Mouse (Mus musculus) liver, adult 2 months (tissue): ENCODE data around the gene Tmem251. TPM values are rescaled to one million over a fixed set of nuclear protein-coding genes. Genes with fewer than 3 reads are reported as not detected.
A peak's percentile ranks its signal among the peaks of the same experiment; 100 is the strongest.

Source experiments
- DNase-seq: peaks from one replicate; pipeline ENCODE4 v3.0.0-alpha.2; 2011; ENCODE audit warnings: low read depth, low spot score; ENCODE audit errors: extremely low read depth
- H3K27ac ChIP-seq: fragments of 200-500 bp; replicated peaks from 2 replicates; pipeline ENCODE4 v1.5.1; 2012; ENCODE audit warnings: low read depth, mild to moderate bottlenecking, control low read depth, inconsistent platforms, low read length; ENCODE audit not compliant: insufficient read depth
- H3K27me3 ChIP-seq: fragments of 200-500 bp; 2 replicates; pipeline ENCODE4 v1.6.1; 2012; ENCODE audit warnings: mild to moderate bottlenecking, moderate library complexity, low read length, inconsistent platforms; ENCODE audit not compliant: control insufficient read depth, insufficient read depth
- H3K36me3 ChIP-seq: fragments of 200-500 bp; 2 replicates; pipeline ENCODE4 v1.6.1; 2012; ENCODE audit warnings: low read length, inconsistent platforms; ENCODE audit not compliant: control insufficient read depth, insufficient read depth
- H3K4me1 ChIP-seq: fragments of 200-500 bp; 2 replicates; pipeline ENCODE4 v1.6.1; 2011; ENCODE audit warnings: low read length; ENCODE audit not compliant: control insufficient read depth, insufficient read depth
- H3K4me3 ChIP-seq: fragments of 200-500 bp; 2 replicates; pipeline ENCODE4 v1.5.1; 2011; ENCODE audit warnings: low read depth, mild to moderate bottlenecking, control low read depth, low read length, moderate library complexity; ENCODE audit not compliant: insufficient read depth
- H3K79me2 ChIP-seq: fragments of 200-500 bp; 2 replicates; pipeline ENCODE4 v1.6.1; 2012; ENCODE audit warnings: inconsistent platforms, mild to moderate bottlenecking, low read length, moderate library complexity; ENCODE audit not compliant: control insufficient read depth, insufficient read depth
- H3K9ac ChIP-seq: fragments of 200-500 bp; 2 replicates; pipeline ENCODE4 v1.6.1; 2012; ENCODE audit warnings: low read depth, mild to moderate bottlenecking, control low read depth, inconsistent platforms, low read length
- CTCF ChIP-seq: fragments of 200-500 bp; IDR thresholded peaks from 2 replicates; pipeline ENCODE4 v1.5.1; 2011; ENCODE audit warnings: low read depth, low read length, control low read depth
- POLR2A ChIP-seq: fragments of 200-500 bp; IDR thresholded peaks from 2 replicates; pipeline ENCODE4 v1.6.1; 2011; ENCODE audit warnings: low read length, control low read depth; ENCODE audit not compliant: insufficient read depth; ENCODE audit errors: extremely low read depth
- WGBS: fragments of 180-500 bp; shearing (Covaris S2); methylation state at CpG from one replicate; pipeline ENCODE4 v1.1.7; 2018; 5-methylcytosine and 5-hydroxymethylcytosine counted together
- polyA plus RNA-seq: library from polyadenylated mRNA; depleted of rRNA; stranded (reverse); fragments of >200 nt; gene quantifications from 2 replicates; pipeline ENCODE4 v1.2.3, GENCODE M21; 2012; rRNA removed
- total RNA-seq: library from RNA; depleted of rRNA; stranded (reverse); fragments of >200 nt; gene quantifications from 2 replicates; pipeline ENCODE4 v1.2.3, GENCODE M21; 2014; rRNA removed

Tmem251 gene
- total RNA-seq (1.8 and 2.0 TPM in 2 replicates), polyA plus RNA-seq (1.2 and 1.6 TPM in 2 replicates)

- under 1% methylated on average over 63 of the region's 63 CpGs for WGBS
- Histone ChIP-seq H3K4me1 (peaks cover 13% of the 10 kb centered on the region), H3K27me3 (no peaks in the 10 kb centered on the region), H3K9ac (peak within 1 kb of the TSS; percentile 94), H3K79me2 (peaks cover 3% of the 10 kb centered on the region; the same call in 1 of the 2 replicates), H3K4me3 (peak within 1 kb of the TSS; percentile 96), H3K27ac (peak within 1 kb of the TSS; percentile 82), H3K36me3 (peaks cover 3% of the 10 kb centered on the region)
- DNase-seq: peak; percentile 72
- TF ChIP-seq POLR2A (peak; percentile 41; the same call in 1 of the 2 replicates), CTCF (no peak)
Measured at GRCm38 (mm10) chr12:102743589-102744574, at the start of gene Tmem251, which contains the start of gene Moap1. TSS of gene Tmem251 (plus strand) at chr12:102743762. TSS of gene Moap1 (minus strand) at chr12:102743661.

- WGBS: 42% methylated on average over 18 of the region's 18 CpGs
- peaks cover 12% of the 10 kb centered on the region for H3K4me1 ChIP-seq
- H3K27ac ChIP-seq: peak overlapping the region; percentile 72
- peaks cover 45% of the 10 kb centered on the region; the same call in 1 of the 2 replicates for H3K79me2 ChIP-seq
- peak overlapping the region; percentile 52 for H3K4me3 ChIP-seq
- peak overlapping the region; percentile 47; the same call in 1 of the 2 replicates for H3K9ac ChIP-seq
- no peaks in the 10 kb centered on the region for H3K27me3 ChIP-seq
- peak; percentile 73 for DNase-seq
- TF ChIP-seq POLR2A (no peak), CTCF (no peak)
- H3K36me3 ChIP-seq: no peaks in the 10 kb centered on the region
Measured at GRCm38 (mm10) chr12:102695369-102696239, 48.0 kb upstream of the Tmem251 start.

GRCm38 (mm10) chr12:102696635-102697354 lies 46.8 kb upstream of the Tmem251 start:
- no peak overlapping the region for H3K9ac ChIP-seq
- no peak overlapping the region for H3K4me3 ChIP-seq
- no peak for TF ChIP-seq POLR2A
- no peak for TF ChIP-seq CTCF
- no peak for DNase-seq
- H3K79me2 ChIP-seq: peaks cover 49% of the 10 kb centered on the region; the same call in 1 of the 2 replicates
- H3K4me1 ChIP-seq: peaks cover 9% of the 10 kb centered on the region
- WGBS: 78% methylated on average over 14 of the region's 14 CpGs
- no peak overlapping the region for H3K27ac ChIP-seq
- no peaks in the 10 kb centered on the region for H3K27me3 ChIP-seq
- H3K36me3 ChIP-seq: no peaks in the 10 kb centered on the region

GRCm38 (mm10) chr12:102697381-102697780 lies 46.2 kb upstream of the Tmem251 start:
- WGBS: 82% methylated on average over 7 of the region's 7 CpGs
- no peak overlapping the region for H3K4me3 ChIP-seq
- peaks cover 50% of the 10 kb centered on the region; the same call in 1 of the 2 replicates for H3K79me2 ChIP-seq
- no peaks in the 10 kb centered on the region for H3K27me3 ChIP-seq
- H3K9ac ChIP-seq: no peak overlapping the region
- peaks cover 4% of the 10 kb centered on the region for H3K4me1 ChIP-seq
- DNase-seq: no peak
- H3K36me3 ChIP-seq: no peaks in the 10 kb centered on the region
- TF ChIP-seq CTCF (no peak), POLR2A (no peak)
- H3K27ac ChIP-seq: no peak overlapping the region

- H3K9ac ChIP-seq: no peak overlapping the region
- TF ChIP-seq CTCF (no peak), POLR2A (no peak)
- H3K79me2 ChIP-seq: peaks cover 46% of the 10 kb centered on the region; the same call in 1 of the 2 replicates
- H3K4me1 ChIP-seq: peaks cover 8% of the 10 kb centered on the region
- H3K4me3 ChIP-seq: no peak overlapping the region
- H3K27me3 ChIP-seq: no peaks in the 10 kb centered on the region
- 100% methylated on average over 1 of the region's 1 CpGs for WGBS
- DNase-seq: no peak
- no peak overlapping the region for H3K27ac ChIP-seq
- no peaks in the 10 kb centered on the region for H3K36me3 ChIP-seq
Measured at GRCm38 (mm10) chr12:102698089-102698684, 45.4 kb upstream of the Tmem251 start.
